Mouse (Mus musculus) ovary, postnatal 36 days (tissue): ENCODE measurements around the gene Ptma.

Experiments used
- DNase-seq: peaks from one replicate; pipeline ENCODE4 v3.0.0; 2022; ENCODE audit warnings: low spot score, mixed read lengths

Ptma gene

GRCm38 (mm10) chr1:86546797-86547196 is 20.3 kb downstream of the Ptma start:
- DNase-seq = no peak

DNA sequence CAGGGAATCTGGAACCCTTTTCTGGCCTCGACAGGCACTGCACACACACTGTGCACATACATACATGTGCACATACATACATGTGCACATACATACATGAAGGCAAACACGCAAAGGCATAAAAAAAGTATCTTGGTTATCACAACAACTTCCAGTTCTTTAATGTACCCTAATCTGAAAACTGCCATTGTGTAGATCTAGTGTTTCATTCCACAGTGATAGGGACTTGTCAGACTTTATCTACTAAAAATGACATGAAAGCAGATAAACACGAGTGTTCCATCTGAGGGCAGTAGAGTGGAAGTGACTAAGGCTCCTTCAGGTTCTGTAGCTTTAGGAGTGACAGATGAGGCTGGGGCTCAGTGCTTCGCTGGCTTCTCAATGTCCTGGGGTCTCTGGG is 24.8 kb downstream of the Ptma start:
- DNase-seq = no peak

DNA sequence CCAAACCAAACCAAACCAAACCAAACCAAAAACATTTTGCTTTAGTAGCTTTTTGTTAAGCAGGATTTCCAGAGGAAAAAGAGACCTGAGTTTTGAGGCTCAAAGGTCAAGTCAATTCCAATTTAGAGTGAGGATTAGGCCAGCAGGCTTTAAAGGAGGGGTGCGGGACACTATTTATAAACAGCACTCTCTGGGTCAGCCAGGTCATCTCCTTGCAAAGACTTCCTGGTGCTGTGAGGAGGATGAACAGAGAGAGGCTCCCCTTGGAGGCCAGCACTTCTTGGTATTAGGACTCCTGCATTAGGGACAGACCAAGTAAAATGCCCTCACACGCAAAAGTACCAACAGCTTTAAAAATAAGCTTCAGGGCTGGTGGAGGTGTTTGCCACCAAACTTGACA is 25.4 kb downstream of the Ptma start:
- DNase-seq = no peak

DNA sequence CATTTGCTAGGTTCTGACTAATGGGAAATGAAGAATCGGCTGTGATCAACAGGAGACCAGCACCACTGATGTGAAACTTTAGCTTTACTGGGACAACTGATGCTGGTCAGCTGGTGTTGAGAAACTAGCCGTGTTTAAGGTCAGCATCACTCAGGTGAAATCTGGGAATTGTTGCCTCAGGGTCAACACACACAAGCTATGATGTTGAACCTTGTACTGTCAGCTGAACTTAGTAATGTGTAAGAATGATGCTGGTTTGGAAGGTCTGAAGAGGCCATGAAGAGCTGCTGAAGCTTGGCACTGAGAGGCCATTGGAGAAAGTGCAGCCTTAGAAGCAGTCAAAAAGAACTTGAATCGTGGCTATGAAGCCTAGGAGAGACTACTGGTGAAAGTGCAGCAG is 29.1 kb downstream of the Ptma start:
- DNase-seq = no peak

DNA sequence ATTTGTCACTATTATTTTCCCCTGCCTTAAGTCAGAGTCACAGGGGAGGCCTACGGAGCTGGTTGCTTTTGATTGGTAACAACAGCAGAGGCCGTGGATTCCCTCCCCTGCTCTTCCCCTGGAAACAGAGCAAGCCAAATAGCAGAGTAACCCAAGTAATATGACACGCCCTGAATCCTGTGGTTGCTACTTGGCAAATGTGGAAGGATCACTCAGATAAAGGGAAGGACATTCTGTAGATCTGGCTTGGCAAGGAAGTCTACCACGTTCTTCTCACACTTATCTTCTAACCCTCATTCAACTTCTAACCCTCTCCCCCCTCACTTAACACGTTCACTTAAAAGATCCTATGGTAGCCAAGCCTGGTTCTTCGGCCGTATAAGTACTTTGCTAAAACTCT is 31.3 kb downstream of the Ptma start:
- DNase-seq = no peak

DNA sequence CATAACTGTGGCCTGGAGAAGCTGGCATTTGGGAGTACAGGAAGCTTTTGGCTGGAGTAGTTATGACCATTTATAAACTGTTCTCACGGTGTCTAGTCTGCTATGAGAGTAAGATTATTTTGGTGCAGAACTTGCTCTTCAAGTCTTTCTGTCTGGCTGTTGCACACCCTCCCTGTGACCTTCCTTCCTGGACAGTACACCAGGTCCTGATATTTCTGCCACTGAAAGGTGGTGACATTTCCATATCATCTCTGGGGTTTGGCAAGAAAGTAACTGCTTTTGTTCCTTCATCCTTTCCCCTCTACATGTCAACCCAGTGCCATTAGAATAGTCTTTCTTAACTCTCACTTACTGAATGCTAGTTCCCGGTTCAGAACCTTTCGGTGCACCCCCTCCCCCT is 32.7 kb downstream of the Ptma start:
- DNase-seq = no peak

DNA sequence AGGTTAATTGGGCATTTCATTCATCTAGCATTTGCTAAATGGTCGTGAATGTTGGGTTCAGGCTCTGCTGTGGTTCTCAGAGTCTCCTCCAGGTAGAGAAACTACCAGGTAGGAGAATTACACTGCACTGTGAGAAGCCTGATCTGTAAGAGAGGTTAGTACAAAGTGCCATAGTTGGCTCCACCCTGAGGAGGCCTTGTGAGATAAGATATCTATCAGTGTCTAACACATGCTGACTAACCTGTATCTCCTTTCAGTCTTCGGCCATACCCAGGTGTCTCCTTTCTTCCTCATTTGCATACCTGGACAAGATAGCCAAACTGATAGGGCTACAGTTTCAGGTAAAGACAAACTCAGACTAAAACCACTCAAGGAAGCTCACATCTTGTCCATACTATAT is 36.1 kb downstream of the Ptma start:
- no peak for DNase-seq

GRCm38 (mm10) chr1:86568409-86568808 is 41.9 kb downstream of the Ptma start:
- no peak for DNase-seq

GRCm38 (mm10) chr1:86569292-86569860 is 42.9 kb downstream of the Ptma start:
- DNase-seq = no peak

GRCm38 (mm10) chr1:86571381-86571780 is 44.9 kb downstream of the Ptma start:
- DNase-seq = no peak

DNA sequence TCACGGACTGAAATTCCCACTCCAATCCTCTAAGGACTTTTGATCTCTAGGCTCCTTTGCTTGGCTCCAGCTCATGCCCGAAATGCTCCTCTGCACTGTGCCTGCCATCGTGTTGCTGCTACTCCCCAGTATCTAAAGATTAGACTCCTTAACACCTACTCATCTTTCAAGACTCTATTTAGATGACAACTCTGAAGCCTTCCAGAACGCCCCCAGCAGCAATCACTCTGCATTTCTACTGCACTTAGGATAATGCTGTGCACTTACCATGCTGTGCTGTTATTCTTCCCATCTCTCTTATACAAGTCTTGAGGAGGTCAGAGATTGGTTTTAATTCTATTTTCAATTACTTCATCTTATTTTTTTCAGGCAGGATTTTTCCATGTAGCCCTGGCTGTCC is 45.4 kb downstream of the Ptma start:
- no peak for DNase-seq
